Mouse (Mus musculus) adrenal gland, postnatal 10 days (tissue): Measurements from ENCODE around the gene Fank1. TPM values are rescaled to one million over a fixed set of nuclear protein-coding genes. Genes with fewer than 3 reads are reported as not detected.
"Not testable (repeated sequence)": the region's sequence is repeated elsewhere in the genome, so short reads cannot be mapped to it uniquely, and the experiment has no call there.

Experiments
- DNase-seq: peaks from one replicate; pipeline ENCODE4 v3.0.0; 2021; ENCODE audit warnings: mixed read lengths
- total RNA-seq, 2 experiments: library from RNA; stranded (reverse); gene quantifications; 2 replicates each; pipeline ENCODE4 v1.2.3; 2021

The Fank1 gene
- total RNA-seq, 2 experiments from 2014 or later, result 0.18 to 0.36 TPM

DNA sequence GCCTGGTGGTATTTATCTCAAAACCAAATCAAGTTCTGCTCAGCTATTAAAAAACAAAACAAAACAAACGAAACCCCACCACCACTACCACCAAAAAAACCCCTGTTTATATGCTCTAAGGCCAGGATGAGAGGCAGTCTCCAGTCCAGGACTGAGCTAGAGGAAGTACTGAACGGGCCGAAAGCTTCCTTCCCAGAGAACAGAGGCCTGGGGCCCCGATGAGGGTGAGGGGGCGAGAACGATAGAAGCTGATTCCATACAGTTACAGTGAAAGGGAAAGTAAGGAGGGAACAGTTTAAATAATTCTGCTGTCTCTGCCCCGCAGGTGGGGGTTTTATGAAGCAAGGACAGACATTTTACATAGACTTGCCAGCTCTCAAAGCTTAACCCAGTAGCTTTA, 52.9 kb downstream of the Fank1 start:
- no peak for DNase-seq

DNA sequence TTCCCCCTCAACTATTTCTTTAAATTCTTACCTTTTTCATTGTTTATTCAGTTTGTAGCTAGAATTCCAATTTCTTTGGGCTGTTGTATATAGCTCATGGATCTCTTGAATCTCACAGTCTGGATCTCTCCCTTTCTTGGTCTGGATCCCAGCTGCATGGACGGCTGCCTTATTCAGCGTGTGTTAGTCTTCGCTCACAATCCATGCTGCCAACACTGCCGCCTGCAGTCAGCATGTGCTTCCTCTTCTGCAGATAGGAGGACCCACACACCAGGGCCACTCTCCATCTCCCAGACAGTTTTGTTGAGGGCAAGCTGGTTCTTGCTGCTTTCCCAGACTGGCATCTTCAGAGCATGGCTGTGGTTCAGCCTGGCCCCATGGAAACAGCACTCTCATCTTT, 62.9 kb downstream of the Fank1 start:
- DNase-seq, result no peak

DNA sequence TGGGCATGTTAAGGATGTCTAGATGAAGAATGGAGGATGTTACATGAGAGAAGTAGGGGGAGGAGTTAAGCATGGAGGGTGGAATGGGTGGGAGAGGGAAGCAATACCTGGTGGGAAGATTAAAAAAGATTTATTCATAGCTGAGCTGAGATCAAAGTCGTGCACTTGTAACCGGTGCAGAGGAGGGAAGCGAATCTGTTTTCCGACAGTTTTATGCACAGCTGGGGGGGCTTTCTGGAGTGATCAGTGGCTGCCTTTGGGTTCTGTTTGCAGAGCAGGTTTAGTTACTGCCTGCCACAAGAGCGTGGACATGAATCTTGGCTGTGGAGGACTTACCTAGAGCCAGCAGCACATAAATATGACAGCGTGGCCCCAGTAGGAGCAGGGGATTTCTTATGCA, 65.4 kb downstream of the Fank1 start:
- DNase-seq, result no peak

DNA sequence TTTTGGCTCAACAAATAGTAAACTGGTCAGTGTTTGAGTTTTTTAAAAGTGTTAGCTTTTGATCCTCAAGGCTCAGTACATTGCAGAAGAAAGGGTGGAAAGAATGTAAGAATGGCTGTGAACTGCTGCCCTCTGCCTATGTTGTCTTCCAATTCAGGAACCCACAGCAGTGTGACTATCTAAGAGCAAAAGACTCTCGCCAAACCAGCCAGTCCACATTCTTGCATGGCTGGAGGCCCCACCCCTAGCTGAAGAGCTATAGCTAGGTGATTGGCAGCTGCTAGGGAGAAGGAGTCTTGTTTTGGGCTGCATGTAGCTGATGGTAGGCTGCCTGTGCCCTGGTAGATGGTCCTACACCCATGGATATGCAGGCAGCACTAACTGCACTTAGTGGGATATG, 70.5 kb downstream of the Fank1 start:
- no peak for DNase-seq

DNA sequence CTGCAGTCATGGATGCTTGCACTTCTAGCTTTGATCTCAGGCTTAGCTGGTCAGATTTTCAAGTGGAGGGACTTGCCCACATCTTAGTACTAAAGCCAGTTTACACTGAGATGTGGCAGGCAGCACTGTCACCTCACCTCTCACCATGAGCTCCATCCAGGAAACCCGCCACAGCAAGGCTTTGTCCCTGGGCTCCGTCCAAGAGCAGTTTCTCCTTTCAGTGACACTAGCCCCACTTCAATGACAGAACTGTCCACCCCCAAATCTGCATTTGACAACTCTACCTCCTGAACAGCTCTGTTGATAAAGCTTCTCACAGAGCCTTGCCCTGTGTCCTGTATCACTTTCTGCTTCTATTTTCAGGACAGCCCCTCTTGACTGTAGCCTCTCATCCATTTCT, 71.5 kb downstream of the Fank1 start:
- DNase-seq, result no peak

DNA sequence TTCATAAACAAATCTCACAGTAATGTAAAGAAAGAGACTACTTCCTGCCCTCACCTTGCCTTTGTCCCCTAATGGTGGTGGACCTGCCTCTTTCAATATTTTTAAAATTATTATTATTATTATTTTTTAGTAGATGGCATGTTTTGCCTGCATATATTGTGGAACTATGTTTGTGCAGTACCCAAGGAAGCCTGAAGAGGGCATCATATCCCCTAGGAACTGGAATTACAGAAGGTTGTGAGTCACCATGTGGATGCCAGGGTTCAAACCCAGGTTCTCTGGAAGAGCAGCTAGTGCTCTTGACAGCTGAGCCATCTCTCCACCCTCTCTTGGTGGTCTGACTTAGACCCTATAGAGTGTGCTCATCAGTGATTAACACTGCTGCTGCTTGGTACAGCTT, 74.1 kb downstream of the Fank1 start:
- no peak for DNase-seq

DNA sequence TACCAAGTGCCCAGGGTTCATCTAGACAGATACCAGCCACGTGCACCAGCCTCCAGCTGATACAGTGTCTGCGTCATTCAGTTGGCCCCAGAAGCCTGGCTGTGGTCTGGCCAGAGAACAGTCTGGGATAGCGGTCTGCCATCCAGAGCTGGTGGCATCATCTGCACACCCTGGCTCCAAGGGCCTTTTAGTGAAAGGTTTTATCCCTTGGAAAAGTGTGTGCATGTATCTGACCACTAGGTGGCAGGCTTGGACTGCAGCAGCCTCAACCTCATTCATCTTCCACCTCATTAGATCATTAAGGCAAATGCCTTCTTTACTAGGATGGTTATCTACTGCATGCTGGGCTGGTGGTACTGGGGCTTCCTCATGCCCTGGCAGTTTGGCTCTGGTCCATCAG, 79.6 kb downstream of the Fank1 start:
- DNase-seq, result peak; percentile 82

DNA sequence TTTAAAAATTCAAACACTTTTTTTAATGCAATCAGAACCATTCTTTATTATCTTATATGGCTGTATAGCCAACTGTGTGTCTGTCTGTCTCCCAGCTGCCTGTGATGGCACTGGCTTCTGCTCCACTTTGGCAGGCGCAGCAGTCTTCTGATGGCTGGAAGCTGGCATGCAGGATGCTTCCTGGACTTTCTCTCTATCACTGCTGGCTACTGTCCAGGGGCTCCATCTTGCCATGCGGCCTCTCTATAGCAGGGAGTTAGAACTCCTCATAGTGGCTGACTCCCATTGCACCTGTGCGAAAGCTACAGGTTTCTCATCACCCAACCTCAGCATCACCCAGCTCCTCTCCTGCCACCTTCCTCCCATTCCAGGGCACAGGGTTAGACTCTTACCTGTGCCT, 81.8 kb downstream of the Fank1 start:
- no peak for DNase-seq

DNA sequence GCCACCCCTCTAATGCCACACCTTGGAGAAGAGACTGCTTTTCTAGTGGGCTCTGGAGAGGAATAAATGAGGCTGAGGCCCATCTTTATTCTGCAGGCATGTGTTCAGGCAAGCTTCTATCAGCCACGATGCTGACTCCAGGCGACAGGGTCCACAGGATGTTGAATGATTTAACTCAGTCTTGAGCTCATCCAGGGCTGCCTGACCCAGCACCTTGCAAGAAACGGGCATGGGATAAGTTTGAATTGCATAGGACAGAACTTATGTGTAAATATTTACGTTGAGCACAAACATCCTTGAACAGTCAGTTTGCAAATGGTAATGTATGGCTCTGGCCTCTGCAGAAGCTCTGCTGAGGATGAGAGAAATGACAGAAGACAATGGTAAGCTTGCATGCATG, 82.9 kb downstream of the Fank1 start:
- no peak for DNase-seq

DNA sequence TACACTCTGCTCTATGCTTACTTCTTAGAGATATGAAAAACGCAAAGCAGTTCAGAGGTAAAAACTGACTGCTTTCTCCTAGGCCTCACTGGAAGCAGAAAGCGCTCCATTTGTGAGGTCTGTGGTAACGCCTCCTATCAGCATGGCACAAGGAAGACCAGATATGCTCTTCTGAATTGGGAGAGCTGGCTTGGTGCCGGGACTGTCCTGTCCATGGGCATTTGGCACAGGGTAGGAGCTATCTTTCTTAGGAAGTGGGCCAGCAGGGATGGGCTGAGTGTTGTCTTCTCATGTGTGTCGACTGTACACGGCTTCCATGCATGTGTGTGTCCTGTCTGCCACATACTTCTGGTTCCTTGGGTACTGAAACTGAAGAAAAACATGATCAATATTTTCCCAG, 85.6 kb downstream of the Fank1 start:
- no peak for DNase-seq

DNA sequence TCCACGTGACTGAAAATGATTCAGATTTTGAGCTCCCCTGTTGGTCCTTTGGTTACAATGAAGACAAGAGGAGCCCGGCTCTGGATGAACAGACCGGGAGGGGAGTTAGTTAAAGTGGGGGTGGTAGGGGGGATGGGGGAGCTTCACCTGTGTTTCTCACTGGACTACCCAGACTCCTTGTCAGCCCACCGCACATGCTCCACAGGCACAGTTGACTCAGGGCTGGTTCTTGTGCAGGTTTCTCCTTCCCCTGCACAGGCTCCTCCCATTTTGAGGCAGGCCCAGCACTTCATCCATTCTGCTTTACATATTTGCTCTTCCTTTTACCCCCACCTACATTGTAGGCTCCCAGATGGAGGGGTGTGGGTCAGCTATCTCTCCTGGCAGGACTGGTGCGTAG, 86.1 kb downstream of the Fank1 start:
- DNase-seq, result no peak

DNA sequence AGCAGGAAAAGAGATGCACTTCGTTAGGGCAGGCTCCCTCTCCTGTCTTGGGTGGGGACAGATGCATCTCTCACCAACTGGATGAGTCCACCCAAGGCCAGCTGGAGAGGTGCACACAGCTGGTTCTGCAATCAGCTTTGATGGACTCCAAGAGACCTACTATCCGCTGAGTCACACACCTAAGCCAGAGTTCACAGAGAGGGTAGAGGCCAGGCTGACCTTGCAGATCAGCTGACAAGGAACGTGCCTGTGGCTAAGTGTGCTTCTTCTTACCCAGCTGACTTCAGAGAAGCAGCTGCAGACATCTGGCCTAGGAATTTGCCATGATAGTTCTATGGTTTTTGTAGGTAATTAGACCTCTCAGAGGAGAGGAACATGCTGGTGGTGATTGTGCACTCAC, 86.5 kb downstream of the Fank1 start:
- peak; percentile 11 for DNase-seq

DNA sequence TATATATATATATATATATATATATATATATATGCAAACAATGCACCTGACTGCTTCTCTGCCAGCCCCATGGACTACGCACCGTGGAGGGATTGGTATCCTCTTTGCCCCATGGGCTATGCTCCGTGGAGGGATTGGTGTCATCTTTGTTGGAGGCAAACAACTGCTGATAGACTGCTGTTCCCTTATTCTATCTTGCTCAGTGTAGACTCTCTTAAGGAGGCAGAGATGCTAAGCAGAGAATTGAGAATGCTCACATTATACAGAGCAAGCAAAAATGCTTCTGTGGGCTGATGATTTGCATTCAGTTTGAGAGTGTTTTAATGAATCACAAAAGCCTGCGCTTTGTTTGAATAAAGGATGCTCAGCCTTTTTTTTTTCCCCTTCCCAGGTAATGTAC, 87.0 kb downstream of the Fank1 start:
- DNase-seq, result no peak

DNA sequence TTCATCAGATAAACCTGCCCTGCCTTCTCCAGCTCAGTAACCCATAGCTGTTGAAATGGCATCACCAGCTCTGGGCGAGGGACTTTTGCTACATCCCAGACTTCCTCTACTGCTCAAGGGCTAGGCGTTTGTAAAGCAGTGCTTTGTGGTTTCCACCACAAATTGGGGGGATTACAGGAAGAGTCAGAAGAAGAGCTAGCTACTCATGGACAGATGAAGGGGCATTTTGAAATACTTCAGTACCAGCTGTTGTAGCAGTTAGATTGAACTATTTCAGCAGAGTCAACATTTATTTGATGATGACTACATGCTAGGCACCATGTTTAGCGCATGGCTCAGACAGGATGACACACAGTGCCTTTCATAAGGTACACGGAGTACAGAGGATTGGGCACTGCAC, 93.6 kb downstream of the Fank1 start:
- no peak for DNase-seq

DNA sequence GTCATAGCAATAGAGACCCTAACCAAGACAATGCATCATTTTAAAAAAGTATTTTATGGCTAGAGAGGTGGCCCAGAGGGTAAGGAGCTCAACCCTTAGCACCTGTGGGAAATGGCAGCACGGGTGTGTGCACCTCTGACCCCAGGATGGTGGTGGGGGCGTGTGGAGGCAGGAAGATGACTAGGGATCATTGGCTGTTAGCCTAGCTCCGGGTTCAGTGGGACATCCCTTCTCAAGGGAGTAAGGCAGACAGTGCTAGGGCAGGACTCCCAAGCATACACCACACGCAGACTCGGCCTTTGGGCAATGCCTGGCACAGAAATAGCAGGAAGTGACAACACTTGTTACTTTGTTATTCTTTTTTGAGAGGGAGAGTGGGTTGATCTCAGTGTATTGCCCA, 96.0 kb downstream of the Fank1 start:
- no peak for DNase-seq

DNA sequence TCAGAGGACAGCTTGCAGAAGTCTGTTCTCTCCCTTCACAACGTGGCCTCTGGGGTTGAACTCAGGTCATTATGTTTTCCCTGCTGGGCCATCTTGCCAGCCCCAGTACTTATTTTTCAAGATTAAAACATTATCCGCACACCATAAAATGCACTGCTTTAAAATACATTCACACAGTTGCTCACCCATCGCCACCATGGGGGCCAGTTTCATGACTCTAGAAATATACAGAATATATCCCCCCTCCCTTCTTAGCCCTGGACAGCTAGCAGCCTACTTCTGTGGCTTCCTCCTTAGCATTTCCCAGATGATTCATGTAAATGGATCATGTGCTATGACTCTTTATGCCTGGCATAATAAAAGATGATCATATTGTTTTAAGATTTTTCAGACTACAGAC, 99.5 kb downstream of the Fank1 start:
- no peak for DNase-seq

DNA sequence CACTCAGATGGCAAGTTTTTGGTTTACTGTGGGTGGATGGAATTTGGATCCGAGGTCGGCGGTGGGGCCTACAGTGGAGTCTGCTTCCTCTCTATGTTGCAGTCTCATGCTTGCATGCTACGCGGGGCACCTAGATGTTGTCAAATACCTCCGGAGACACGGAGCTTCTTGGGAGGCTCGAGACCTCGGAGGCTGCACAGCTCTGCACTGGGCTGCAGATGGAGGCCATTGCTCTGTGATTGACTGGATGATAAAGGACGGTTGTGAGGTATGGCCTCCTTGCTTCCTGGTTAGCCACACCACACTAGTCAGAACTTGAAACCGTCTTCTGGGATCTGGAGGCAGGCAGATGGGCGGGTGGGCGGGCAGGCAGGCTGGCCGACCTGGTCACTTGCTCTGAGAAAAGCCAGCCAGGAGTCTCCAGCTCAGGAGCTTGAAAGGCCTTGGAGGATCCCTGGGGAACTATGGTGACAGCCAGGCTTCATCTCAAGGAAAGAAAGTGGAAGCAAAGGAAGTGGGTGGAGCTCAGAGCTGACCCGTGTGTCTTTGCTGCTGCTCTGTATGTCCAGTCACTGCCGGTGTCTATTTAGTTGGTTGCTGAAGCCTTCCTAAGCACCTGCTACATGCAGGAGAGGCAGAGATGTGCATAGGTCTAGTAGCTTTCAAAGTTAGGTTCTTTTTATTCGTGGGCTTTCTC, 100.1 kb downstream of the Fank1 start:
- DNase-seq, result no peak

DNA sequence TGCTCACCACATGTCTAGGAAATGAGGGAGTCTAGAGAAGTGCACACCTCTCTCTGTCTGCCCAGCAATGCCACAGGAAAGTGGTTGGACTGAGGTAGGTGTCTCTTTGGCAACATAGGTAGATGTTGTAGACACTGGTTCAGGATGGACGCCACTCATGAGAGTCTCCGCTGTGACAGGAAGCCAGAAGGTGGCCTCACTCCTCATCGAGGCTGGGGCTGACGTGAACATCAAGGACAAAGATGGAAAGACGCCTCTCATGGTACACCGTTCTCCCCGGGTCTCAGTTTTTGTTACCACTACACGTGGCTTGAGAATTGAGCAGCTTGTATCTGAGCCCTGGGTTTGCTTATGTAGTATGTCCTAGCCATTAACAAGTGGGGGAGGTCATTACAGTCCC, 103.1 kb downstream of the Fank1 start:
- DNase-seq, result no peak

DNA sequence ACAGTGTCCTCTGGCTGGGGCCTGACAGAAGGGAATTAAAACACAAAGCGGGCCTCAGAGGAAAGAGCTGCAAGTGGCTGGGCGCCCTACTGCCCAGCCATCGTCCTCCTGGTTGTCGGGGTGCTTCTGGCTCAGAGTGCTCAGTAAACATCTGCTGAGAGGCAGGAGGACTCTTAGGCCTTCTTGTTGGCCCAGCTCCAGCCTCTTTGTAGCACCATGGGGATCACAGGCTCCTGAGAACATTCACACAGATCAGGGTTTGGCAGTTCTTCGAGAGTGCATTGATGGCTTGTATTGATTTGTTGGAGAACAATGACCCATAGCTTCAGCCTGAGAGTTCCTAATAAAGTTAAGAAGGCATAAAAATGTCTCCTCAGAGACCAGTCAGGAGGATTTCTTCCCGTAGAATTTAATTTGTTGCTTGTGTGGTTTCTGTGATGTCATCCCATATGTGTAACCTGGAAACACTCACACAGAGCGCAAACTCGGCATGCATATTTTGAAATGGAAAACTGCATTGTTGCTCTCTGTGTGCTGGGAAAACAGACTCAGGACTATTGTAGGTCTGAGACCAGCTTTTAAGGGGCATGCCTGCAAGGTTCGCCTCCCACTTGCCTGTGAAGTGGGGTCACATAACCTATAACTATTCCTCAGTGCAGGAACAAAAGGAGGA, 108.2 kb downstream of the Fank1 start:
- DNase-seq, result not testable (repeated sequence)

DNA sequence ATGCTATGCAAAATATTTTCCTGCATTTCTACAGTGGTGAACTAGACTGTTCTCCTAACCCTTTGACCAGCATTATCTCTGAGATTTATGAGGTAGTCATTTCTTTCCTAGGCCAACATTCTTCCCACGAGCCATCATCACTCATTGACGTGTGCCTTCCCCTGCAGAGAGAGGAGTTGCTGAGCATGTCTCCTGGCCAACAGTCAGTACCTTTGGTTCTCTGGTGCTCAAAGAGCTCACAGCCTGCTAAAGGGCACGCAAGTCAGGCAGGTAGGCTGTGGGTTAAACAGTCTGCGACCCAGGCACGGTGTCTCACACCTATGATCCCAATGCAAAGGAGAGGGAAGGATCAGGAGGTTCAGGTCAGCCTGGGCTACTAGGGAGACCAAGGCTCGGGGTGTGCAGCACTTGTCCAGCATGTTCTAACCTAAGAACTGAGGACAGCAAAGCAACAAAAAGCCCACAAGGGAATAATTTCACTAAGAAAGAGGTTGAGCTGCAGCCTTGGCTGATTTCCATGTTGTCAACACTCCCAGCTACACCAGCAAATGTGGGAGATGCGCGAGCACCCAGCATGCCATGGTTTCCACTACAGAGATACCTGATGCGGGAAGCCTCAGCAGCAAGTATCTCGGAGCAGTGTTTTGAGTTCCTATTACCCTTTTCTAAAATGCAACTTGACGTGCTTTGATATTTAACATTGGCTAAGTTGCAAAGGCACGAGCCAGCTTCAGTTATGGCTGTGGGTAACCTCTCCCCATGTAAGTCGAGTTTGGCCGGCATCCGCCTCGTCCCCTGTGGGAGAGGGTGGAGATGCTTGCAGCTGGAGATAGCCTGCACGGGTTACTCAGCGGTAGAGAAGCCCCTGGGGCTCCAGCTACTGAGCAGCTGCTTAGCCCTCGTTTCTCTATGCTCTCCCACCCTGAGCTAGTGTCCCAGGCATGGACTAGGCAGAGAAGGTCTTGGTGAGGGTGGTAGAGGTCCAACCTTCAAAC, 112.6 kb downstream of the Fank1 start:
- peak; percentile 26 for DNase-seq

DNA sequence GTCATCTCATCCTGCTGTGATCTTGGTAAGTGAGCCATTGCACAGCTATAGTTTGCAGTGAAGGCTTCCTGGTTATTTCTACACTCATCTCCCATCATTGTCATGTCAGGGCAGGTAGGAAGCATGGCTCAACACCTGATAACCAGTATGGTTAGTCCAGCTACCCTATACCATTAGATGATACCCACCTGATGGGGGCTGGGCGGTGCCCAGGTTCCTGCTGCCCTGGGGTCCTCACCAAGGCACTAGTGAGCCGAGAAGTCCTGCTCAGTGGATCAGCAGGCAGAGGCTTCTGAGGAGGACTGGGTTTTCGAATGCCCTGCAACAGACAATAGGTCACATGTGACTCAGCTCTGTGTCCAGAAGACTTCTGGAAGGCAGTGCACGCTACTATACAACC, 113.3 kb downstream of the Fank1 start:
- DNase-seq, result no peak

DNA sequence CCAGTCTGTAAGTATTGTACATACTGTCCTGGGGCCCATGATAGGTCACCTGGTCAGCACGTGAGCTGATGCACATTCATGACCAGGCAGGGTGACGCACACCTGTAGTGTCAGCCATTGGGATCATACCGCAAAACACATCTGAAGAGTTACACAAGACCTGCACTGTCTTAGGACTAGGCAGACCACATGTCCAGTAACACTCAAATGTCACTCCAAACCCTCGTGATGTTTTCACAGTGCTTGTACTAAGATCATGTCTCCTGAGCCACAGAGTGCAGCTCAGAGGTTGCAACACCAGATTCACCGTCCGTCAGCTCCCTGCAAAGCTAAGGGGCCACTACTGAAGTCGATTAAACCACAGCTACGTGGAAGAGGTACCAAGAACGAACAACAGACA, 114.6 kb downstream of the Fank1 start:
- no peak for DNase-seq

DNA sequence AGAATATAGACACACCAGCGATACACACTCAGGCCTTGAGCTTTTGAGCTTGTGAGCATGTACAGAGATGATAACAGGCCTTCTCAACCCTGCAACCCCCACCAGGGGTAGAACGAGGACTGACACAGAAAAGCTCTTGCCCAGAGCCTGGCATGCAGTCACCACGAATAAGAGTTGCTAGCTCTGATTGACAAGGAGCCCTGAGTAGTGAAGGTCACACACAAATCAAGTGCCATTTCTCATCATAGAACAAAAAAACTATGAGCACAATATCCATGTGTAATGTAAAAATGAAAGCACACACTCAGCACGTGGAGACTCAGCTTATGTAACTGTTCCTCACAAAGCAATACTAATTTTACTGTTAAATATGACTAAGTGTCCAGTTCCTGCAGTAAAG, 115.1 kb downstream of the Fank1 start:
- DNase-seq, result no peak
